Mouse (Mus musculus) myocyte (in vitro differentiated cells): ENCODE results near the gene Pard3. TPM values are rescaled to one million over a fixed set of nuclear protein-coding genes. Genes with fewer than 3 reads are reported as not detected.

Experiments used
- H3K27me3 ChIP-seq: one replicate; pipeline ENCODE4 v1.6.1; 2011; ENCODE audit not compliant: control insufficient read depth, insufficient read depth, insufficient read length
- H3K36me3 ChIP-seq: one replicate; pipeline ENCODE4 v1.6.1; 2011; ENCODE audit not compliant: control insufficient read depth, insufficient read depth
- H3K4me2 ChIP-seq: one replicate; pipeline ENCODE4 v1.6.1; 2011; ENCODE audit warnings: low read depth, control low read depth
- H3K4me3 ChIP-seq: one replicate; pipeline ENCODE4 v1.5.1; 2011; ENCODE audit warnings: mild to moderate bottlenecking, control low read depth, moderate library complexity
- H3K79me2 ChIP-seq: one replicate; pipeline ENCODE4 v1.6.1; 2011; ENCODE audit not compliant: control insufficient read depth, insufficient read depth
- H3ac ChIP-seq: one replicate; pipeline ENCODE4 v1.6.1; 2011; ENCODE audit not compliant: control insufficient read depth, insufficient read length
- CEBPB ChIP-seq: IDR thresholded peaks from 2 replicates; pipeline ENCODE4 v1.6.1; 2011; ENCODE audit warnings: mild to moderate bottlenecking, moderate library complexity; ENCODE audit not compliant: poor library complexity, insufficient read depth, severe bottlenecking
- E2F4 ChIP-seq: IDR thresholded peaks from one replicate; pipeline ENCODE4 v1.6.1; 2011; ENCODE audit warnings: mild to moderate bottlenecking, control low read depth, moderate library complexity; ENCODE audit not compliant: insufficient read depth
- MAX ChIP-seq: IDR thresholded peaks from one replicate; pipeline ENCODE4 v1.6.1; 2011; ENCODE audit warnings: low read depth, mild to moderate bottlenecking, control low read depth
- MYOD1 ChIP-seq, 3 experiments: IDR thresholded peaks; one replicate each; pipeline ENCODE4 v1.6.1; 2011; ENCODE audit warnings: control low read depth in 2 of 3, low read depth in 2 of 3, mild to moderate bottlenecking in 2 of 3, moderate library complexity in 1 of 3; ENCODE audit not compliant: insufficient read length in 2 of 3, control insufficient read depth in 1 of 3
- MYOG ChIP-seq, 3 experiments: IDR thresholded peaks; one replicate each; pipeline ENCODE4 v1.6.1; 2011; ENCODE audit warnings: control low read depth in 2 of 3, low read depth in 2 of 3, mild to moderate bottlenecking in 2 of 3; ENCODE audit not compliant: insufficient read length in 2 of 3, control insufficient read depth in 1 of 3, insufficient read depth in 1 of 3
- POLR2A ChIP-seq: IDR thresholded peaks from one replicate; pipeline ENCODE4 v1.6.1; 2011; ENCODE audit warnings: low read depth, mild to moderate bottlenecking, control low read depth, moderate library complexity; ENCODE audit not compliant: insufficient read length
- POLR2AphosphoS2 ChIP-seq: IDR thresholded peaks from one replicate; pipeline ENCODE4 v1.6.1; 2011; ENCODE audit warnings: low read depth, control low read depth; ENCODE audit not compliant: insufficient read length
- REST ChIP-seq: IDR thresholded peaks from one replicate; pipeline ENCODE4 v1.6.1; 2011; ENCODE audit warnings: mild to moderate bottlenecking, control low read depth, moderate library complexity; ENCODE audit not compliant: insufficient read depth, insufficient read length
- SRF ChIP-seq: IDR thresholded peaks from one replicate; pipeline ENCODE4 v1.6.1; 2011; ENCODE audit warnings: low read depth; ENCODE audit not compliant: control insufficient read depth, insufficient read length
- TCF12 ChIP-seq: IDR thresholded peaks from one replicate; pipeline ENCODE4 v1.6.1; 2011; ENCODE audit warnings: mild to moderate bottlenecking, control low read depth; ENCODE audit not compliant: poor library complexity, insufficient read depth, severe bottlenecking
- TCF3 ChIP-seq: IDR thresholded peaks from one replicate; pipeline ENCODE4 v1.6.1; 2011; ENCODE audit warnings: low read depth, control low read depth; ENCODE audit not compliant: insufficient read length
- USF1 ChIP-seq: IDR thresholded peaks from one replicate; pipeline ENCODE4 v1.6.1; 2011; ENCODE audit warnings: low read depth, mild to moderate bottlenecking, control low read depth, moderate library complexity
- polyA plus RNA-seq: library from polyadenylated mRNA; unstranded; fragments of >200 nt; fragmentation: generic; extraction: Trizol; gene quantifications from one replicate; pipeline ENCODE4 v1.2.1, GENCODE M21; 2012; ENCODE audit warnings: missing spikeins

Pard3 gene
- polyA plus RNA-seq, 1 experiment, result 24.3 TPM

DNA sequence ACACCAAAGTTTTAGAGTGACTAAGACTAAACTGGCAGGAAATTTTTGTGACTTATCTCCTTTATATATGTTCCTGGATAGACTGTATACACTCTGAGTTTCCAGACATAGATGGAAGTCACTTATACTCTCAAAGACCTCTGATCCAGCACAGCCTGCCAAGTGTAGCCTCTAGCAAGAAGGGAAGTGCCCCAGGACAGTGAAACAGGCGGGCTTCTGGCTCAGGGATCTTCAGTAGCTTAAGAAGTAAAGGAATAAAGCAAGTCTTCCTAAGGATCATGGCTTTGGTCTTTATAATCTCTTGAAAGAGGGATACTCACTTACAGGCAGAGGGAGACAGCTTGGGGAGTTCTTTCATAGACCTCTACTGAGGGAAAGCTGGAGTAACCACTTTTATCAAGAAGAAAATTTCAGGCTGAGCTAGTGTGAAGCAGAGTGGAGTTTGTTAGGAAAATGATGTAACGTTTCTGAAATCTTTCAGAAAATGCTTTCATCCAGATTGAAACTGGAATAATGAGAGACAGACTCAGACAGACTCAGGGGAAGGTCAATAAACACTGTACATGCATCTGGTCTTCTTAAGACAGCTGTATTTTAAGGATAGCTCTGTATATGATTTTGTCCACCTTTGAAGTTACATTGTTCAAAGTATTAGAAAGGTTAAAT, 205.5 kb downstream of the Pard3 start:
- H3K36me3 ChIP-seq, result no peaks in the 10 kb centered on the region
- TF ChIP-seq CEBPB, result peak; percentile 68; the same call in 1 of the 2 replicates
- no peak for TF ChIP-seq MAX
- no peak for TF ChIP-seq TCF12
- TF ChIP-seq TCF3, result no peak
- TF ChIP-seq MYOD1 (IDR thresholded peaks at IDR 0.05; ENCODE audit: control insufficient read depth in 1 of 3, insufficient read length in 2 of 3, low read depth in 2 of 3), result no peak

GRCm38 (mm10) chr8:127271186-127271585, 207.5 kb downstream of the Pard3 start:
- no peak overlapping the region for H3K4me3 ChIP-seq
- no peaks in the 10 kb centered on the region for H3K36me3 ChIP-seq
- TF ChIP-seq POLR2A (no peak), MYOG (IDR thresholded peaks at IDR 0.05; ENCODE audit: control insufficient read depth in 1 of 3, insufficient read depth in 1 of 3, insufficient read length in 2 of 3, low read depth in 2 of 3) (no peak), CEBPB (no peak), TCF3 (no peak), SRF (no peak), TCF12 (no peak), MYOD1 (IDR thresholded peaks at IDR 0.05; ENCODE audit: control insufficient read depth in 1 of 3, insufficient read length in 2 of 3, low read depth in 2 of 3) (no peak), MAX (no peak), POLR2AphosphoS2 (no peak), E2F4 (no peak)
- H3ac ChIP-seq, result no peak overlapping the region
- H3K79me2 ChIP-seq, result peaks cover 18% of the 10 kb centered on the region
- H3K4me2 ChIP-seq, result no peak overlapping the region
- no peaks in the 10 kb centered on the region for H3K27me3 ChIP-seq

More for the DNA sequence above, 205.5 kb downstream of the Pard3 start:
- Histone ChIP-seq H3K4me3 (no peak overlapping the region), H3K4me2 (peak overlapping the region; percentile 48), H3K27me3 (no peaks in the 10 kb centered on the region), H3ac (no peak overlapping the region), H3K79me2 (peaks cover 20% of the 10 kb centered on the region)

- no peak for TF ChIP-seq TCF12
- no peak overlapping the region for H3K4me3 ChIP-seq
- peaks cover 4% of the 10 kb centered on the region for H3K36me3 ChIP-seq
- peaks cover 8% of the 10 kb centered on the region for H3K79me2 ChIP-seq
- no peak overlapping the region for H3K4me2 ChIP-seq
- H3ac ChIP-seq, result no peak overlapping the region
- no peaks in the 10 kb centered on the region for H3K27me3 ChIP-seq
These were observed 216.7 kb downstream of the Pard3 start for GRCm38 (mm10) chr8:127280299-127280974.

- peaks cover 12% of the 10 kb centered on the region for H3K79me2 ChIP-seq
- TF ChIP-seq MYOG (IDR thresholded peaks at IDR 0.05; ENCODE audit: control insufficient read depth in 1 of 3, insufficient read depth in 1 of 3, insufficient read length in 2 of 3, low read depth in 2 of 3) (no peak), REST (no peak), MAX (no peak), SRF (no peak), TCF3 (no peak), MYOD1 (IDR thresholded peaks at IDR 0.05; ENCODE audit: control insufficient read depth in 1 of 3, insufficient read length in 2 of 3, low read depth in 2 of 3) (no peak), POLR2AphosphoS2 (no peak), E2F4 (no peak), TCF12 (no peak), CEBPB (no peak), USF1 (no peak), POLR2A (no peak)
- peaks cover 4% of the 10 kb centered on the region for H3K36me3 ChIP-seq
- no peak overlapping the region for H3K4me2 ChIP-seq
- no peak overlapping the region for H3K4me3 ChIP-seq
- H3K27me3 ChIP-seq, result no peaks in the 10 kb centered on the region
- no peak overlapping the region for H3ac ChIP-seq
These were observed 217.3 kb downstream of the Pard3 start for GRCm38 (mm10) chr8:127281035-127281434.

DNA sequence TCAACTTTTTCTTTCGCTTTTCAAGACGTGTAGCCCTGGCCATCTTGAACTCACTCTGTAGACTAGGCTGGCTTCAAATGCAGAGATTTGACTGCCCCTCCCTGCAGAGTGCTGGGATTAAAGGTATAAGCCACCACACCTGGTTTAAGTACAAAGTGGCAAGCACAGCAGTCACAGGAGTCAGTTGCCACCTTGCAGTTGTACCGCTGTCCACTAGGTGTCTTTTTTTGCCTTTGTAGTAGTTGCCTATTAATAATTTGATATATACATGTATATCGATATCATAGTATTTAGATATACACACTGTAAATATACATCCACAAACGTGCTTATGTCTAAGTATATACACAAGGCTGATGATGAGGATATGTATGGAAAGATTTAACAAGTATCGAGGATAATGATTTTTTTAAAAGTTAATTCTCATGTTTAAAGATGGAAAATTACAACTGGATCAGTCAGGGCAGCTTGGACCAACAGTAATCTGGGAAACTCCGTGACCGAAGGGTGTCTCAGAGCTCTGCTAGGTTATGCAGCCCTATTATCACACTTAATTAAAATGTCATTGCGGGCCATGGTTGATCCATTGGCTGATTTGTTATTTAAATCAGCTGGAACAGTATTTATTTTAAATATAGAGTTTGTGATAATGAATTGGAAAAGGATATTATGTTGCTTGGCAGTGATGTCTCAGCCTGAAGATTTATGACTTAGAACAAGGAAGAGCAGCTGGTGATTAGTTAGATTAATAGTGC, 220.9 kb downstream of the Pard3 start:
- H3K79me2 ChIP-seq, result peaks cover 20% of the 10 kb centered on the region
- H3K36me3 ChIP-seq, result peaks cover 4% of the 10 kb centered on the region
- no peak overlapping the region for H3ac ChIP-seq
- H3K27me3 ChIP-seq, result no peaks in the 10 kb centered on the region
- TF ChIP-seq MAX (no peak), POLR2AphosphoS2 (no peak), TCF12 (no peak), REST (no peak), MYOG (IDR thresholded peaks at IDR 0.05; ENCODE audit: control insufficient read depth in 1 of 3, insufficient read depth in 1 of 3, insufficient read length in 2 of 3, low read depth in 2 of 3) (no peak), MYOD1 (IDR thresholded peaks at IDR 0.05; ENCODE audit: control insufficient read depth in 1 of 3, insufficient read length in 2 of 3, low read depth in 2 of 3) (no peak), CEBPB (no peak), E2F4 (no peak), SRF (no peak), USF1 (no peak), POLR2A (no peak)
- no peak overlapping the region for H3K4me2 ChIP-seq
- H3K4me3 ChIP-seq, result no peak overlapping the region
